Mouse (Mus musculus): ENCODE results near the gene Sparc. TPM values are rescaled to one million over a fixed set of nuclear protein-coding genes. Genes with fewer than 3 reads are reported as not detected.

The Sparc gene
- not detected for total RNA-seq (2023)

GRCm38 (mm10) chr11:55422978-55423377 is at the start of gene Sparc:
TSS of gene Sparc (minus strand) at chr11:55423183.

GRCm38 (mm10) chr11:55469048-55469843 is 46.3 kb upstream of the Sparc start, which contains the start of gene G3bp1:
TSS of gene G3bp1 (plus strand) at chr11:55469685.

GRCm38 (mm10) chr11:55461019-55461645 is 38.1 kb upstream of the Sparc start, which contains the start of gene Atox1:
TSS of gene Atox1 (minus strand) at chr11:55461239.

Other genes starting within 250 kb of the Sparc start
- not detected for gene Slc36a2, start 238.1 kb downstream of the Sparc start, total RNA-seq (2023)
- gene Slc36a1, start 218.8 kb downstream of the Sparc start, total RNA-seq (2023): 10 to 100 TPM; 28.0 to 29.5 TPM
- under 1 TPM; 0.03 to 0.15 TPM for gene Fat2, start 86.6 kb downstream of the Sparc start, total RNA-seq (2023)
- 10 to 100 TPM; 69.6 to 79.0 TPM for gene Atox1, start 38.1 kb upstream of the Sparc start, total RNA-seq (2023)
- 10 to 100 TPM; 83.5 to 85.0 TPM for gene G3bp1, start 46.5 kb upstream of the Sparc start, total RNA-seq (2023)
- gene Glra1, start 185.0 kb upstream of the Sparc start, total RNA-seq (2023): not detected

Data from T-cell, adult 66 days (primary cell).